In genomic region chr11:61206136-61206535, GRCm38 (mm10) we compare ENCODE assay signal across 25 mouse cellular contexts. TPM values are rescaled to one million over a fixed set of nuclear protein-coding genes. Genes with fewer than 3 reads are reported as not detected.
DNase-seq lines count a peak whose midpoint lies in the region; ATAC-seq lines count a peak whose summit lies in the region.
"Had no signal": no experiment of that assay in that cellular context is flagged by ENCODE, and none has a peak within 500 bp of the region (broad histone marks: within the 10 kb centered on the region; RNA-seq: fewer than 3 reads in every experiment).

No protein-coding gene starts in this region.

- no peak overlapping the region for H3K4me3 ChIP-seq in kidney, embryonic 15.5 days (replicated peaks)
- H3K4me3 ChIP-seq: embryonic facial prominence, embryonic 15.5 days; erythroblast, embryonic 14.5 days; forebrain, embryonic 10.5 days; heart, embryonic 15.5 days; hindbrain, embryonic 13.5 days had no signal

- H3K4me2 ChIP-seq in kidney, embryonic 15.5 days, result no peak overlapping the region
- H3K4me2 ChIP-seq: embryonic facial prominence, embryonic 15.5 days; heart, embryonic 15.5 days; hindbrain, embryonic 13.5 days had no signal

- DNase-seq in kidney, adult 11 months, result peak; percentile 23
- DNase-seq in adrenal gland, postnatal 14 days, result peak; percentile 37
- DNase-seq in kidney, adult 9 months, result peak; percentile 48
- DNase-seq in kidney, postnatal 36 days, result peak; percentile 22 to 23
- DNase-seq in T-cell, adult 2 months (ENCODE audit: low spot score), result no peak
- no peak for DNase-seq in cerebellum, postnatal 36 days
- DNase-seq: cerebellum, adult 2 months; cerebellum, postnatal 10 days; embryo, embryonic 11 days; gastrocnemius, postnatal 36 days; heart, adult 11 months; heart, postnatal 14 days had no signal

- peaks cover 5% of the 10 kb centered on the region for H3K27me3 ChIP-seq in kidney, embryonic 15.5 days

- H3K4me1 ChIP-seq in kidney, embryonic 15.5 days, result peaks cover 2% of the 10 kb centered on the region; the same call in 1 of the 2 replicates

- WGBS in kidney, embryonic 15.5 days, result 88% methylated on average over 3 of the region's 3 CpGs

- ATAC-seq in kidney, embryonic 15.5 days (replicated peaks; ENCODE audit: low FRiP score), result no peak
- ATAC-seq: forebrain, embryonic 14.5 days; hindbrain, postnatal 0 days had no signal

- H3K9me3 ChIP-seq in kidney, embryonic 15.5 days (replicated peaks), result no peaks in the 10 kb centered on the region
- H3K9me3 ChIP-seq: embryonic facial prominence, embryonic 15.5 days; forebrain, embryonic 10.5 days; G1E; heart, embryonic 15.5 days; hindbrain, embryonic 13.5 days had no signal

- no peaks in the 10 kb centered on the region for H3K36me3 ChIP-seq in kidney, embryonic 15.5 days
- H3K36me3 ChIP-seq: embryonic facial prominence, embryonic 15.5 days; forebrain, embryonic 10.5 days; G1E; heart, embryonic 15.5 days; hindbrain, embryonic 13.5 days had no signal

- H3K9ac ChIP-seq in kidney, embryonic 15.5 days, result no peak overlapping the region
- H3K9ac ChIP-seq: embryonic facial prominence, embryonic 15.5 days; heart, embryonic 15.5 days; hindbrain, embryonic 13.5 days had no signal

- no peak overlapping the region for H3K27ac ChIP-seq in kidney, embryonic 15.5 days
- H3K27ac ChIP-seq: forebrain, embryonic 10.5 days; heart, embryonic 15.5 days; hindbrain, embryonic 13.5 days; hindbrain, postnatal 0 days had no signal

RNA-seq across cellular contexts. Expression of gene Aldh3a1, which starts 1.2 kb away (rescaled TPM):
- polyA plus RNA-seq in kidney, embryonic 15.5 days (2015; fragmentation: Nextera tagmentation; extraction: Ambion mirVana), result 0.09 TPM in 1 of 2 replicates, not detected in the other
- 0.26 TPM in 1 of 2 replicates, not detected in the other for total RNA-seq in adrenal gland, postnatal 14 days (2021)
- total RNA-seq: common myeloid progenitor, adult 5-6 weeks; hematopoietic stem cell, adult 5-6 weeks had no signal
- polyA plus RNA-seq: embryonic facial prominence, embryonic 11.5 days; erythroblast, embryonic 14.5 days; forebrain, embryonic 10.5 days; forebrain, embryonic 14.5 days; G1E; hindbrain, embryonic 13.5 days; intestine, embryonic 14.5 days had no signal

RNA-seq across cellular contexts. Expression of gene Usp22, which starts 31.3 kb away (rescaled TPM):
- 128 and 133 TPM in 2 replicates for polyA plus RNA-seq in kidney, embryonic 15.5 days (2015; fragmentation: Nextera tagmentation; extraction: Ambion mirVana)
- 53.0 and 58.2 TPM in 2 replicates for total RNA-seq in adrenal gland, postnatal 14 days (2021)

Comparison
In these comparisons a context has a peak if more than half of its experiments do, and no peak if none do; other contexts are left out.
1. DNase-seq: peak in kidney, adult 11 months (single experiment), adrenal gland, postnatal 14 days (single experiment), kidney, adult 9 months (single experiment) and kidney, postnatal 36 days (2 of 2); none in T-cell, adult 2 months (single experiment) and cerebellum, postnatal 36 days (0 of 2).